Mouse (Mus musculus): ENCODE results near the gene Atxn1l. TPM values are rescaled to one million over a fixed set of nuclear protein-coding genes. Genes with fewer than 3 reads are reported as not detected.

The Atxn1l gene
- total and polyA plus RNA-seq, 3 experiments: 4.6 to 15.2 (median 7.6) TPM

DNA sequence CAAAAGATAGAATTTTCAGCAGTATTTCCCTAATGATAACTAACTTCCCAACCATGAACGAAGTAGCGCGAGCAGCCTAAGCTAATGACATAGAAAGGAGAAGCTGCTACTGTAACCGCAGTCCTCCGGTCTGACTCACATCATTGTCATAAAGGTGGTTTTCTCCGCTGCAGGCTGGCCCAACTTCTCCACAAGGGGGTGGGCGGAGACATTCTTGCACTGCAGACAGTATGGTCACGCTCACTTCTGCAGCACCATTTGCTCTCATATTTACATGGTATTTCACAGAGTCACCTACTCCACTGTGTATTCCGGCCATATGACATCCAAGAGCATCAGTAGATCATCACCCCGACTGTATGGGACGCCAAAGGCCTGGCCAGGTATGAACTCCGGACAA lies 13.2 kb upstream of the Atxn1l start (continued):
- peak; percentile 93 for TF ChIP-seq IRF4 (IDR thresholded peaks at IDR 0.05; ENCODE audit: low read depth, low read length)
- peak; percentile 51 for TF ChIP-seq RAD21 (IDR thresholded peaks at IDR 0.05; ENCODE audit: low read depth, low read length)
- TF ChIP-seq ZKSCAN1 (IDR thresholded peaks at IDR 0.05; ENCODE audit: borderline replicate concordance, low read depth, low read length): no peak

- dilution Hi-C loops (cut with MboI; ENCODE audit: extremely low pct_ligation_motif_present, extremely low pct_unique_long_range_greater_than_20kb, low sequenced_read_pairs): no loop called here
- peaks cover 3 to 7% of the 10 kb centered on the region in 2 experiments for H3K36me3 ChIP-seq (replicated peaks in 1 of 2; ENCODE audit: control insufficient read depth in 1 of 2, insufficient read depth in 1 of 2, low read length in 1 of 2)
Measured at GRCm38 (mm10) chr8:109750274-109750673, 12.7 kb upstream of the Atxn1l start.

GRCm38 (mm10) chr8:109747468-109748199 lies 10.1 kb upstream of the Atxn1l start:
- Histone ChIP-seq H3K4me3 (replicated peaks in 1 of 3; ENCODE audit: low read depth in 2 of 3, low read length in 2 of 3, poor library complexity in 1 of 3) (no peak overlapping the region), H3K9ac (ENCODE audit: insufficient read depth, low read depth) (no peak overlapping the region), H3K9me3 (replicated peaks; ENCODE audit: low read length) (no peaks in the 10 kb centered on the region), H3K27me3 (replicated peaks) (no peaks in the 10 kb centered on the region), H3K36me3 (replicated peaks in 1 of 2; ENCODE audit: control insufficient read depth in 1 of 2, insufficient read depth in 1 of 2, low read length in 1 of 2) (peaks cover 2 to 3% of the 10 kb centered on the region in 2 experiments), H3K27ac (ENCODE audit: insufficient read depth, low read depth) (no peak overlapping the region), H3K79me2 (replicated peaks; ENCODE audit: control insufficient read depth, extremely low read depth, insufficient read depth, poor library complexity, severe bottlenecking) (no peaks in the 10 kb centered on the region), H3K4me2 (ENCODE audit: insufficient read depth, low read depth, poor library complexity, severe bottlenecking) (no peak overlapping the region), H3K4me1 (ENCODE audit: control insufficient read depth in 1 of 2, insufficient read depth in 2 of 2) (peaks cover 6 to 33% of the 10 kb centered on the region in 2 experiments)
- dilution Hi-C loops (cut with MboI; ENCODE audit: extremely low pct_ligation_motif_present, extremely low pct_unique_long_range_greater_than_20kb, low sequenced_read_pairs): no loop called here
- in situ Hi-C loops (cut with MboI; ENCODE audit: low pct_ligation_motif_present, low pct_unique_long_range_greater_than_20kb, low sequenced_read_pairs): no loop called here
- DNase-seq (ENCODE audit: extremely low read depth): no peak
- 0 out of 2 replicates have a peak, but pooled peaks have one; percentile 7 for TF ChIP-seq ZMIZ1 (IDR thresholded peaks at IDR 0.05; ENCODE audit: low read depth, low read length)
- TF ChIP-seq NRF1 (IDR thresholded peaks at IDR 0.05; ENCODE audit: low read depth, low read length): peak; percentile 67
- no peak for TF ChIP-seq KAT2A (IDR thresholded peaks at IDR 0.05; ENCODE audit: insufficient replicate concordance, low read length)
- TF ChIP-seq BHLHE40 (IDR thresholded peaks at IDR 0.05; ENCODE audit: low read depth, low read length): 0 out of 2 replicates have a peak, but pooled peaks have one; percentile 30
- TF ChIP-seq POLR2AphosphoS2 (IDR thresholded peaks at IDR 0.05; ENCODE audit: low read depth, low read length): peak; percentile 20
- no peak for TF ChIP-seq E2F4 (IDR thresholded peaks at IDR 0.05; ENCODE audit: insufficient replicate concordance, low read depth, low read length)

More at GRCm38 (mm10) chr8:109750274-109750673, 12.7 kb upstream of the Atxn1l start:
- no peak for DNase-seq (ENCODE audit: extremely low read depth)
- peak overlapping the region; percentile 70 for H3K27ac ChIP-seq (ENCODE audit: insufficient read depth, low read depth)
- H3K4me2 ChIP-seq (ENCODE audit: insufficient read depth, low read depth, poor library complexity, severe bottlenecking): peak overlapping the region; percentile 88
- in situ Hi-C loops (cut with MboI; ENCODE audit: low pct_ligation_motif_present, low pct_unique_long_range_greater_than_20kb, low sequenced_read_pairs): no loop called here
- peaks cover 6 to 33% of the 10 kb centered on the region in 2 experiments for H3K4me1 ChIP-seq (ENCODE audit: control insufficient read depth in 1 of 2, insufficient read depth in 2 of 2)
- peak overlapping the region; percentile 27 to 52 (median 39) for H3K4me3 ChIP-seq (replicated peaks in 1 of 3; ENCODE audit: low read depth in 2 of 3, low read length in 2 of 3, poor library complexity in 1 of 3)
- peaks cover 2% of the 10 kb centered on the region for H3K9me3 ChIP-seq (replicated peaks; ENCODE audit: low read length)
- H3K79me2 ChIP-seq (replicated peaks; ENCODE audit: control insufficient read depth, extremely low read depth, insufficient read depth, poor library complexity, severe bottlenecking): no peaks in the 10 kb centered on the region; the same call in 1 of the 2 replicates
- no peaks in the 10 kb centered on the region for H3K27me3 ChIP-seq (replicated peaks)
- H3K9ac ChIP-seq (ENCODE audit: insufficient read depth, low read depth): peak overlapping the region; percentile 50
- no peak for TF ChIP-seq TCF12 (IDR thresholded peaks at IDR 0.05; ENCODE audit: low read depth, low read length)
- TF ChIP-seq USF2 (conservative IDR thresholded peaks at IDR 0.05; ENCODE audit: low read depth, low read length): no peak
- no peak for TF ChIP-seq POLR2A (IDR thresholded peaks at IDR 0.05; ENCODE audit: low read depth, low read length)
- no peak for TF ChIP-seq GABPA (IDR thresholded peaks at IDR 0.05; ENCODE audit: insufficient replicate concordance, low read depth, low read length)
- TF ChIP-seq ZMIZ1 (IDR thresholded peaks at IDR 0.05; ENCODE audit: low read depth, low read length): no peak
- no peak for TF ChIP-seq SIN3A (IDR thresholded peaks at IDR 0.05; ENCODE audit: low read length)
- TF ChIP-seq BHLHE40 (IDR thresholded peaks at IDR 0.05; ENCODE audit: low read depth, low read length): no peak
- no peak for TF ChIP-seq NRF1 (IDR thresholded peaks at IDR 0.05; ENCODE audit: low read depth, low read length)
- no peak for TF ChIP-seq ZKSCAN1 (IDR thresholded peaks at IDR 0.05; ENCODE audit: borderline replicate concordance, low read depth, low read length)
- TF ChIP-seq EP300 (IDR thresholded peaks at IDR 0.05; ENCODE audit: low read length): no peak
- no peak for TF ChIP-seq TBP (conservative IDR thresholded peaks at IDR 0.05; ENCODE audit: low read depth, low read length)
